ENCODE assay signal across 8 mouse cellular contexts in the genomic region with DNA sequence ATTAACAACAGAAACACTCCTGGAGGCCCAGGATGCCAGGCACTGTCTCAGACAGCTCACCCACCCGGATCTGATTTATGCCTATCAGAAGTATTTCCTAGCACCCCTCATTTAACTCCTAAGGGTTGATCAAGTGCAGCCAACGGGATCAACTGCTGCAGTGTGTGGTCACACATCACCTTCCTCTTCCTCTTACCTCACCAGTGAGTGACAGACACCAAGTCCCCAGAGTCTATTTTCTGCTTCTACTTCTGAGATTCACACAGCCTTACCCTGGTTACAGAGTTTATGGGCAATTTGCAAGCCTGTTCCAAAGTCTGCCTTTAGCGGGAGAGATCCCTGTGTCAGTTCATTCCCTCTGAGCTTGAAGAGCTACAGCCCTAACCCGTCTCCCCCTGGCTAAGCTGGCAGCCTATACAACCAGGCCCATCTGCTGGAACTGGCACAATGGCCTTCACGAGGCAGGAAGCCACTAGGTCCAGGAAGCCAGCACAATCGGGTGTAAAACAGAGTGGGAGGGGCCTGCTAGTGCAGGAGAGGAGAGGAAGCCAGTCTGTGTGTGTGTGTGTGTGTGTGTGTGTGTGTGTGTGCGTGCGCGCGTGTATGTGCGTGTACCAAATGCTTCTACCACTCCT.
DNase-seq lines count a peak whose midpoint lies in the region; ATAC-seq and TF ChIP-seq lines count a peak whose summit lies in the region.

No protein-coding gene starts in this region.

- no peaks in the 10 kb centered on the region for H3K27me3 ChIP-seq in heart, postnatal 0 days (ENCODE audit: control insufficient read depth, insufficient read depth, low read length)
- no peaks in the 10 kb centered on the region for H3K27me3 ChIP-seq in kidney, postnatal 0 days (ENCODE audit: insufficient read depth, low read length)
- peaks cover 28% of the 10 kb centered on the region for H3K27me3 ChIP-seq in megakaryocyte, embryonic 14.5 days (replicated peaks)

- TF ChIP-seq EP300 in heart, postnatal 0 days (IDR thresholded peaks at IDR 0.05; ENCODE audit: low read depth), result no peak

- peak; percentile 64 for ATAC-seq in heart, postnatal 0 days (ENCODE audit: insufficient read depth, low read depth)
- ATAC-seq in kidney, postnatal 0 days (replicated peaks; ENCODE audit: low FRiP score, low read depth), result peak; percentile 37

- no peak overlapping the region for H3K9ac ChIP-seq in heart, postnatal 0 days (replicated peaks; ENCODE audit: low read depth, low read length)
- H3K9ac ChIP-seq in kidney, postnatal 0 days (ENCODE audit: low read depth, low read length), result peak overlapping the region; percentile 23; the same call in 1 of the 2 replicates

- no peak overlapping the region for H3K4me2 ChIP-seq in heart, postnatal 0 days (ENCODE audit: low read depth, low read length)
- no peak overlapping the region for H3K4me2 ChIP-seq in kidney, postnatal 0 days (ENCODE audit: low read length)

- WGBS in heart, postnatal 0 days, result 58% methylated on average over 11 of the region's 11 CpGs
- 44% methylated on average over 11 of the region's 11 CpGs for WGBS in kidney, postnatal 0 days

- no peaks in the 10 kb centered on the region for H3K9me3 ChIP-seq in heart, postnatal 0 days (replicated peaks; ENCODE audit: control insufficient read depth, low read length)
- H3K9me3 ChIP-seq in kidney, postnatal 0 days (replicated peaks; ENCODE audit: low read length), result no peaks in the 10 kb centered on the region
- H3K9me3 ChIP-seq in megakaryocyte, embryonic 14.5 days, result no peaks in the 10 kb centered on the region

- TF ChIP-seq CTCF in heart, postnatal 0 days (IDR thresholded peaks at IDR 0.05; ENCODE audit: low read depth), result no peak
- TF ChIP-seq CTCF in kidney, postnatal 0 days (IDR thresholded peaks at IDR 0.05; ENCODE audit: low read depth), result no peak

- peak overlapping the region; percentile 74 for H3K27ac ChIP-seq in heart, postnatal 0 days (ENCODE audit: low read depth)
- H3K27ac ChIP-seq in kidney, postnatal 0 days, result peak overlapping the region; percentile 87

- peaks cover 39% of the 10 kb centered on the region for H3K36me3 ChIP-seq in heart, postnatal 0 days (replicated peaks; ENCODE audit: control insufficient read depth, insufficient read depth, low read length)
- H3K36me3 ChIP-seq in kidney, postnatal 0 days (ENCODE audit: insufficient read depth, low read length), result no peaks in the 10 kb centered on the region
- no peaks in the 10 kb centered on the region for H3K36me3 ChIP-seq in megakaryocyte, embryonic 14.5 days (replicated peaks; ENCODE audit: low read length)

- DNase-seq in gastrocnemius, postnatal 10 days, result peak; percentile 33
- no peak for DNase-seq in gastrocnemius, postnatal 4 days (ENCODE audit: low spot score in 2 of 2)
- peak; percentile 89 to 90 for DNase-seq in cerebellum, postnatal 36 days
- DNase-seq in heart, postnatal 0 days (ENCODE audit: low spot score), result peak; percentile 60
- peak; percentile 79 for DNase-seq in kidney, postnatal 0 days (ENCODE audit: low spot score)
- DNase-seq in thymus, postnatal 0 days (ENCODE audit: low spot score), result peak; percentile 89
- DNase-seq in yolk sac, embryonic 10.5 days (ENCODE audit: low spot score), result no peak

- peaks cover 26% of the 10 kb centered on the region for H3K4me1 ChIP-seq in heart, postnatal 0 days (ENCODE audit: control insufficient read depth, insufficient read depth)
- peaks cover 26% of the 10 kb centered on the region for H3K4me1 ChIP-seq in kidney, postnatal 0 days (replicated peaks; ENCODE audit: insufficient read depth, low read length)
- peaks cover 47% of the 10 kb centered on the region for H3K4me1 ChIP-seq in megakaryocyte, embryonic 14.5 days

- H3K4me3 ChIP-seq in heart, postnatal 0 days (ENCODE audit: low read depth, low read length), result no peak overlapping the region
- no peak overlapping the region for H3K4me3 ChIP-seq in kidney, postnatal 0 days (replicated peaks; ENCODE audit: low read depth, low read length)
- H3K4me3 ChIP-seq in megakaryocyte, embryonic 14.5 days (replicated peaks), result peak overlapping the region; percentile 23

Comparison
In these comparisons a context has a peak if more than half of its experiments do, and no peak if none do; other contexts are left out.
1. DNase-seq: peak in gastrocnemius, postnatal 10 days (single experiment), cerebellum, postnatal 36 days (2 of 2), heart, postnatal 0 days (single experiment), kidney, postnatal 0 days (single experiment) and thymus, postnatal 0 days (single experiment); none in gastrocnemius, postnatal 4 days (0 of 2) and yolk sac, embryonic 10.5 days (single experiment).